Comparison of ENCODE assay signal across 20 mouse cellular contexts in genomic region chr14:29260621-29261020, GRCm38 (mm10).
"Had no signal": no experiment of that assay in that cellular context is flagged by ENCODE, and none has a peak within 500 bp of the region (broad histone marks: within the 10 kb centered on the region; RNA-seq: fewer than 3 reads in every experiment).

No protein-coding gene starts in this region.

- DNase-seq: liver; liver, embryonic 13.5 days; liver, postnatal 0 days; retina, postnatal 1 day; right cerebral cortex, adult 18-20 months; right cerebral cortex, postnatal 14 days; thymus, adult 2 months; thymus, postnatal 25 days; thymus, postnatal 4 days had no signal

- ATAC-seq: liver, postnatal 0 days; midbrain, embryonic 13.5 days; midbrain, embryonic 16.5 days had no signal

- H3K4me1 ChIP-seq: liver, embryonic 13.5 days; liver, embryonic 15.5 days; lung, embryonic 15.5 days; megakaryocyte, embryonic 14.5 days; midbrain, embryonic 13.5 days; neural tube, embryonic 13.5 days; neural tube, embryonic 15.5 days had no signal

- H3K9ac ChIP-seq: liver, embryonic 13.5 days; liver, embryonic 15.5 days; liver, postnatal 0 days; lung, embryonic 15.5 days; midbrain, embryonic 13.5 days; neural tube, embryonic 13.5 days; neural tube, embryonic 15.5 days had no signal

- H3K27me3 ChIP-seq: liver, embryonic 13.5 days; liver, embryonic 15.5 days; lung, embryonic 15.5 days; megakaryocyte, embryonic 14.5 days; midbrain, embryonic 13.5 days; neural tube, embryonic 13.5 days; neural tube, embryonic 15.5 days had no signal

- H3K36me3 ChIP-seq: liver, embryonic 13.5 days; liver, embryonic 15.5 days; lung, embryonic 15.5 days; midbrain, embryonic 13.5 days; neural tube, embryonic 13.5 days; neural tube, embryonic 15.5 days had no signal

- H3K4me2 ChIP-seq: liver, embryonic 11.5 days; liver, embryonic 13.5 days; liver, embryonic 15.5 days; lung, embryonic 15.5 days; midbrain, embryonic 11.5 days; midbrain, embryonic 13.5 days; neural tube, embryonic 13.5 days; neural tube, embryonic 15.5 days had no signal

- H3K27ac ChIP-seq: liver, embryonic 13.5 days; liver, embryonic 15.5 days; lung, embryonic 15.5 days; macrophage; midbrain, embryonic 13.5 days; neural tube, embryonic 13.5 days; neural tube, embryonic 15.5 days had no signal

- H3K4me3 ChIP-seq: liver, embryonic 13.5 days; liver, embryonic 15.5 days; lung, embryonic 15.5 days; megakaryocyte, embryonic 14.5 days; midbrain, embryonic 13.5 days; myocyte; neural tube, embryonic 13.5 days; neural tube, embryonic 15.5 days had no signal

- H3K9me3 ChIP-seq: liver, embryonic 13.5 days; liver, embryonic 15.5 days; lung, embryonic 15.5 days; midbrain, embryonic 13.5 days; neural tube, embryonic 15.5 days had no signal
